Mouse (Mus musculus) Muller cell, postnatal 12 days (primary cell): ENCODE results near the gene Gm3776.
"Not testable (repeated sequence)": the region's sequence is repeated elsewhere in the genome, so short reads cannot be mapped to it uniquely, and the experiment has no call there.

Source experiments
- DNase-seq: peaks from one replicate; pipeline ENCODE4 v3.0.0-alpha.2; 2015; ENCODE audit errors: inconsistent ontology term

The Gm3776 gene

DNA sequence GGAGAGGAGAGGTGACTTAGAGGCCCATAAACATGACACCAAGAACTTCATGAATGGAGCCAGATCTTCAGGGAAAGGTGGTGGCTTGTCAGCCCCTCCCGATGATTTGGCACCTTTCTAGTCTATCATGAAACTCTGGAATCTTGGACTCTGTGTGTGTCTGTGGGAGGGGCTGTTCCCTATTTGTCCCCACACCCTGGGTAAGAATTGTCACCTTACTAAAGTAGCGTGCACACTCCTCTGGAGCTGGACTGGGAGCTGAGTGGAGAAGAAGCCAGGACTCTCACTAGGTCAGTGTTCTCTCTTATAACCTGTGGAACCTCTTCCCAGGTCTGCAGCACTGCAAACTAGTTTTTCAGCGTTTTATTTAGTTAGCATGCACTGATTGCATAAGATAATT lies at the start of gene Gm3776:
Gene Gm3776, plus strand, starts transcription at position 216 of the 400 bp plus-strand sequence.
- not testable (repeated sequence) for DNase-seq

DNA sequence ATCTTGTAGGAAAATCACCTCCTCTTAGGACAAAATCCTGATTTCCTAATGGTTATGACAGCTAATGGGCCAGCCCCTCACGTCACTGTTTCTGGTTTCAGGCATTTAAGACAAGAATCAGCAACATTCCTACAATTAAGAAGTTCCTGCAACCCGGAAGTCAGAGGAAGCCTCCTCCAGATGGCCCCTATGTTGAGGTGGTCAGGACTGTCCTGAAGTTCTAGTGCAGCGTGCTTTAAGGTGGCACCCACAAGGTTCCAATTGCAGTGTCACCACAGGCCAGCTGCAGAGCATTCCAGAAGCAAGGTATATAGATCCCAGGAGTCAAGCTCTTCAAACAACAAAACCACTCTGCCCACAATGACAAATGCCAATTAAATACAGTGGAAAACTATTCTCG lies 48.0 kb upstream of the Gm3776 start:
- DNase-seq, result no peak

GRCm38 (mm10) chr9:78210079-78210478 lies 46.9 kb upstream of the Gm3776 start:
- DNase-seq, result no peak

- no peak for DNase-seq
Measured at GRCm38 (mm10) chr9:78210821-78211220, 46.1 kb upstream of the Gm3776 start.

GRCm38 (mm10) chr9:78211521-78211920 lies 45.4 kb upstream of the Gm3776 start:
- DNase-seq, result no peak

DNA sequence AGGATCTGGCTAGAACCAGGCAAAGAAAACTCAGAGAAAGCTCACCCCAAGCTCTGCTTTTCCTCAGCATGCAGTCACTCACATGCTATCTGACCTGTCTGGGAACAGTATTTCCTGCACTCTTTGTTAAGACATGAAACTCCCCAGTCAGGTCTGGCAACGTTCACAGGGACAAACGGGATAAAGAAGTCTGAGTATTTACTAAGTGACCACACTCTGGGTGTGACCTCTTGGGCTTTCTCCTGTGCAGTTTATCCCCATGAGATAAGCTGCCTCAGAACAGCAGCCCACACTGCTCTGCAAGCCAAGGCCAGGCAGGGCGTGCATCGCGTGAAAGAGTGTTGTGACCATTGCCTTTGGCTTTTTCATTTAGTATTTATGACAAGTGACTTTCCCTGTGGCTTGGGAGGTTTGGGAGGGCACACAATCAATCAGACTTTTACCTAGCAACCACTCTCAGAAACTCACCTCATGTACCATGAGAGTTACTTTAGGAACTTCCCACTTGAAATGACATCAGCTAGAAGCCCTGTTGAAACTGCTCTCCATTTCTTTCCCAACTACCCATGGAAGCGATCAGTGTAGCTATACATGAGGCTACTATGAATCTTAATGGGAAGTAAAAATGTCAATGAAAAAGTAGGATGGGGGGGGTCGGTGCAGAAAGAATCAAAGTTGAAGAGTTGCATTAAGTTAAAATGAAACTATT lies 44.4 kb upstream of the Gm3776 start:
- DNase-seq, result no peak

DNA sequence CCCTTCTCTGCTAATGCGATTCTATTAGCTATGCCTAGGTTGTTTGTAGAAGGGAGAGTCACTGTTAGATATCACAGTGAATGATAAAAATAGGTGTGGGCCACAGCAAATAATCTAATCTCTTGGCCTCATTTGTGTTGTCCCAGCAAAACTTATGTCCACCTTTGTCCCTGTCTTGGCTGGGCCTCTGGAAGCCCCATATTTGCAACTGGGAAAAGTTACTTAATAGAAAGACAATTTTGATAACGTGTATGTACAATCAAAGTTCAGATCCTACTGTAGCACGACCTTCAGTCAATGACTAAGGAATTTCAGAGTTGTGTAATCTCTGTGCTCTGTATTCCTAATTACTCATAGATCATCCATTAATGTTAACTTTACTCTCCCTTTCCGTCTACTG lies 39.9 kb upstream of the Gm3776 start:
- DNase-seq, result no peak

DNA sequence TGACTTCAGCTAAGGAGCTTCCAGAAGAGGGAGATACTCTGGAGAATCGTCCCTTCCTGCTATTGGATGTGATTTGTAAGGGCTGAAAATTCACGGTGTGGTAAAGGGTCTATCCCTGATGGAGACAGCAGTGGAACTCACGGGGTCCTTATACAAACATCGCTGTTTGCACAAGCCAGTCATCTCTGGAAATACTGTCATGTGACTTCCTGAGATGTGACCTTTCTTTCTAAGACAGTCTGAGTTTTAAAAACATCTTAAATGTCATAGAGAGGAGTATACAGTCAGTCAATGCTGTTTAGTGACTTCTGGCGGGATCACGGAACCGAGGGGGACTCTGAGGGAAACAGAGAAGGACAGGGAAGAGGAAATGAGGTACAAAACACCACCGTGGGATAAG lies 34.3 kb upstream of the Gm3776 start:
- DNase-seq, result no peak

GRCm38 (mm10) chr9:78223221-78223902 lies 33.6 kb upstream of the Gm3776 start:
- DNase-seq, result no peak

DNA sequence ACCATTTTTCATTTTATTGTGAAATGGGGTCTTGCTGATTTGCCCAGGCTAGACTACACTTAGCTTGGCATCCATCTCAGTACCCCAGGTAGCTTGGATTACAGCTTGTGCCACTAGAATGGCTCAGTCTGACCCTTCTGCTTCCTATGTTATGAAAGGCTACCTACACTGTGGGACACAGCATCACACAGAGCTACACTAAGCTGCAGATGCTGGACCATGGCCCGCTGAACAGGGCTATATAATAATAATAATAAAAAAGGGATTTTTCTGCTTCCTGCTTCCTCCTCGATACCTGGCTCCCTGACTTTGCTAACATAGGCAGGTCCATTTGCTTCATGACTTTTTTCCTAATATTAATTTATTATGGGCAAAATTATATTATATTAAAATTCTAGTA lies 32.5 kb upstream of the Gm3776 start:
- DNase-seq, result no peak

- DNase-seq, result no peak
Measured at GRCm38 (mm10) chr9:78225304-78225703, 31.6 kb upstream of the Gm3776 start.

GRCm38 (mm10) chr9:78228122-78228521 lies 28.8 kb upstream of the Gm3776 start:
- no peak for DNase-seq

GRCm38 (mm10) chr9:78229658-78230057 lies 27.3 kb upstream of the Gm3776 start:
- peak; percentile 7 for DNase-seq

DNA sequence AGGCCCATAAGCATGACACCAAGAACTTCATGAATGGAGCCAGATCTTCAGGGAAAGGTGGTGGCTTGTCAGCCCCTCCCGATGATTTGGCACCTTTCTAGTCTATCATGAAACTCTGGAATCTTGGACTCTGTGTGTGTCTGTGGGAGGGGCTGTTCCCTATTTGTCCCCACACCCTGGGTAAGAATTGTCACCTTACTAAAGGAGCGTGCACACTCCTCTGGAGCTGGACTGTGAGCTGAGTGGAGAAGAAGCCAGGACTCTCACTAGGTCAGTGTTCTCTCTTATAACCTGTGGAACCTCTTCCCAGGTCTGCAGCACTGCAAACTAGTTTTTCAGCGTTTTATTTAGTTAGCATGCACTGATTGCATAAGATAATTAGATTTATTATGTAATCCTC lies 26.5 kb upstream of the Gm3776 start, which contains the start of gene Gsta1:
Gene Gsta1, plus strand, starts transcription at position 196 of the 400 bp plus-strand sequence.
- DNase-seq, result not testable (repeated sequence)

GRCm38 (mm10) chr9:78233121-78233695 lies 23.7 kb upstream of the Gm3776 start:
- DNase-seq, result not testable (repeated sequence)

DNA sequence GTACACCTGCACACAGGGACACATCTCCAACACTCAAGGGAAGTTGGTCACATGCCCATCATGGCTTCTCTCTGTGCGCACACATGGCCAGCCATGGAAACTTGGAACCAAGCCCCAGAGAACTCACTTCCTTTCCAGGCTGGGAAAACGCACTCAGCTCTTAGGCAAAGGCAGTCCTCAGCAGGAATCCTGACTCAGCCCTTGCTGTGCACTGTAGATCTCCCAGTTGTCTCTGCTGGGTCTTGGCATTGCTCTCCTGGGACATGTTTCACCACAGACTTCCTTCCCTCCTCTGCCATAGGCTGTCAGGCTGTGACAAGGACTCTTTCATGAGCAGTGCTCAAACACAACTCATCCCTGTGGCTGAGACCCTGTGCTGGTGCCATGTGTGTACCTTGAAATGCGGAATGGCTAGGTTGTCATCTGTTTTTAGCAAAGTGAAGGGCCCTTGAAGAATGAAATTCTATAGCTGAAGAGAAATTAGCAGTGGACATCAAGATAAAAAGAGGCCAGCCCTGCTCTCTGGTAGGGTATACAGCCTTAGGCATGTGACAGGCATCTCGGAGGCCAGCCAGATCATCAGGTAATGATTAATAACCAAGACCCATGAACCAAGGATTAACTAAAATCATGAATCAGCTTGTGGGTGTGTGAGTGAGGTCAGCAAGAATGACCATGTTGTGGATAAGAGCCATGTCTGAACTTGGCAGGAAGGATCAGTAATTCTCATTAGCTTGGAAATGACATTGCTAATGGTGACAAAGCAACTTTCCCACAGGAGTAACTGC lies 1.1 kb upstream of the Gm3776 start:
- DNase-seq, result peak; percentile 7

GRCm38 (mm10) chr9:78259688-78260087 lies 2.8 kb downstream of the Gm3776 start:
- not testable (repeated sequence) for DNase-seq

GRCm38 (mm10) chr9:78270945-78271344 lies 14.0 kb downstream of the Gm3776 start:
- not testable (repeated sequence) for DNase-seq

DNA sequence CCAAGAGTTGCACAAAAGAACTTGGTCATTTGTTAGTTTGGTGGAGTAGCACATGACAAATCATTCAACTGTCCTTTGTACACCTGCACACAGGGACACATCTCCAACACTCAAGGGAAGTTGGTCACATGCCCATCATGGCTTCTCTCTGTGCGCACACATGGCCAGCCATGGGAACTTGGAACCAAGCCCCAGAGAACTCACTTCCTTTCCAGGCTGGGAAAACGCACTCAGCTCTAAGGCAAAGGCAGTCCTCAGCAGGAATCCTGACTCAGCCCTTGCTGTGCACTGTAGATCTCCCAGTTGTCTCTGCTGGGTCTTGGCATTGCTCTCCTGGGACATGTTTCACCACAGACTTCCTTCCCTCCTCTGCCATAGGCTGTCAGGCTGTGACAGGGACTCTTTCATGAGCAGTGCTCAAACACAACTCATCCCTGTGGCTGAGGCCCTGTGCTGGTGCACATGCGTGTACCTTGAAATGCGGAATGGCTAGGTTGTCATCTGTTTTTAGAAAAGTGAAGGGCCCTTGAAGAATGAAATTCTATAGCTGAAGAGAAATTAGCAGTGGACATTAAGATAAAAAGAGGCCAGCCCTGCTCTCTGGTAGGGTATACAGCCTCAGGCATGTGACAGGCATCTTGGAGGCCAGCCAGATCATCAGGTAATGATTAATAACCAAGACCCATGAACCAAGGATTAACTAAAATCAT lies 25.2 kb downstream of the Gm3776 start:
- DNase-seq, result not testable (repeated sequence)

GRCm38 (mm10) chr9:78289063-78289462 lies 32.1 kb downstream of the Gm3776 start:
- not testable (repeated sequence) for DNase-seq

DNA sequence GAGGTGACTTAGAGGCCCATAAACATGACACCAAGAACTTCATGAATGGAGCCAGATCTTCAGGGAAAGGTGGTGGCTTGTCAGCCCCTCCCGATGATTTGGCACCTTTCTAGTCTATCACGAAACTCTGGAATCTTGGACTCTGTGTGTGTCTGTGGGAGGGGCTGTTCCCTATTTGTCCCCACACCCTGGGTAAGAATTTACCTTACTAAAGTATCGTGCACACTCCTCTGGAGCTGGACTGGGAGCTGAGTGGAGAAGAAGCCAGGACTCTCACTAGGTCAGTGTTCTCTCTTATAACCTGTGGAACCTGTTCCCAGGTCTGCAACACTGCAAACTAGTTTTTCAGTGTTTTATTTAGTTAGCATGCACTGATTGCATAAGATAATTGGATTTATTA lies 32.8 kb downstream of the Gm3776 start, which contains the start of gene Gm10639:
Gene Gm10639, plus strand, starts transcription at position 201 of the 400 bp plus-strand sequence.
- DNase-seq, result not testable (repeated sequence)
